Mouse (Mus musculus) lung, postnatal 36 days (tissue): ENCODE measurements around the gene Fxyd3.

ENCODE experiments used
- DNase-seq: peaks from one replicate; pipeline ENCODE4 v3.0.0; 2022; ENCODE audit warnings: mixed read lengths

Gene Fxyd3

DNA sequence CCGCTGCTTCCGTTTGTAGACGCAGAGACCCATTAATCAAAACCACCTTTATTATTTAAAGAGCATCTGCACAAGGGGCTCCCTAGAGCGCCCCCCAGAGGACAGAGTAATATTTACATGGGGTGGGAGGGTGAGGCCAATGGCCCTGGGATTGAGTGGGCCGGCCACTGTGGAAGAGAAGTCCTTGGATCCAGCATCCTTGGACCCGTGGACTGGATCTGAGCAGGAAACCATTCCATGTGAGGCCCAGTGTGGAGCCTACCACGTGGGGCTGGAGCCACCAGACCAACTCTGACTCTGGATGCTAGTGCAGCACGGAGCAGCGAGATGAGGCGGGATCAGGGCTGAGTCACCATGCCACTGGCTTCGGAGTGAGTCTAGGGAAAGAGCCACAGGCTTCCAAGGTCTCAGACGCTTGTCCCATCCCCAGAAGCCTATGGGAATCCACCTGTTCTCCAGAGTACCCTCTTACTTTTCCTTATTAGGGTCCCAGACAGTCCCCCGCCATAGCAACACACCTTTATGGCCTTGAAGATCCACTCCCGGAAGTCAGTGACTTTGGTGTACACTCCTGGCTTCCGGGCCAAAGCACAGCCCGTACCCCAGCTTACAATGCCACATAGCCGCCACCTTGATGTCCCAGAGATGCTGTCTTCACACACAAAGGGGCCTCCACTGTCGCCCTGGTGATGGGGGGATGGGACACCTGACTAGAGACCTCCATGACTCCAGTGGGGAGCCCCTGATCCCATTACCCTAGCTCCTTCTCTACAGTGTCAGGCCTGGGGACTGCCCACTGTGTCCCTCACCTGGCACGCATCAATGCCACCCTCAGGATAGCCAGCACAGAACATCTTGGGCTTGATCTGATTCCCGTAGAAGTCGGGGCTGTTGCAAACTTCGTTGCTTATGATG lies 22.4 kb upstream of the Fxyd3 start:
- DNase-seq: peak; percentile 43

DNA sequence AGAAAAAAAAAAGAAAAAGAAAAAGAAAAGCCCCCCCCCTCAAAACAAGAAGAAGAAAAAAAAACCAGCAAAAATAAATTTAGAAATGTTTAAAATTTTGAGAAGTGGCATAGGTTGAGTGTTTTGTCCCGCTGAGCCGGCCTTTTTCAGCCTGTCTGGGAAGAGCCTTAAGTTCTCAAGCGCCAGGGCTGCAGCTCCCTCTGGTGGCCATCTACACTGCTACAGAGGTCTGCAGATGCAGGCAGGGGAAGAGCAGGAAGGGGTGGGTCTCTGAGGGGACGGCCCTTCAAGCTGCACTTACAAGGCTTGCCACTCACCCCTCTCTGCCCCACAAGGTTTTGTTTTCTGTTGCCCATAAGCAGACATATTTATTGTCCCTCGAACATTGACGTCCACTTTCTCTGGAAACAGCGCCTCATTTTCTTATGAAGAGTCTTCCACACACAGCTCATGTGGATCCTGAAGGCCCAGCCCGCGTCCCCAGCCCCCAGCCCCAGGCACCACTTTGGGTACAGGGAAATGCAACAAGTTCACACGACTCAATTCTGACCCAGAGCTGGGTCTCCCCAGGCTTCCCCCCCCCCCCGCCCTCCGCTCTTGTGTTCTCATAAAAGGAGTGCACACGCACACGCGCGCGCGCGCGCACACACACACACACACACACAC lies 21.2 kb upstream of the Fxyd3 start:
- peak; percentile 97 for DNase-seq

DNA sequence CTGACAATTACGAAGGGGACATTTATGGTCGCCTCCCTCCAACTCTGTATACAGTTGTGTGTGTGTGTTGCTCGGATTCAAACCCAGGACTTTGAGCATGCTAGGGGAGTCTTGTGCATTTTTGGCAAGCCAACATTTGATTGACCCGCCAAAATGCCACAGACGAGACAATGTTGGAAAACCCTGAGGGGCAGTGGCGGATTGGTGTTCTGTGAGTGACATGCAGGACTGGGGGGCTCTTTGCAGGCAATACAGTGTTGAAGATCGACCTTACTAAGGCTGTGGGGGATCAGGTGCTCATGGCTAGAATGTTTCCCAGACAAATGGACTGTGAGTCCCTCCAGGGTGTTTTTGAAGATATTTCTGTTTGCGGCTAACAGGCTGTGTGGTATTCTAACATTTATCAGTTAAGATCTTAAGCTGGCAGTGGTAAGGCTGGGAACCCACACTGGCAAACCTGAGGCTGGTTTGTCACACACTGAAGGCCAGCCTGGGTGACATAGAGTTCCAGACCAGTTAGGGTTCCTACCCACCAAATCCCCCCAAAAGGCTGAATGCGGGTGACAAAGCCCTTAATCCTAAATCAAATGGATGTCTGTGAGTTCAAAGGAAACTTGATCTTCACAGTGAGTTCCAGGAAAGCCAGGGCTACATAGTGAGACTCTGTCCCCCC lies 20.5 kb upstream of the Fxyd3 start:
- DNase-seq: no peak

DNA sequence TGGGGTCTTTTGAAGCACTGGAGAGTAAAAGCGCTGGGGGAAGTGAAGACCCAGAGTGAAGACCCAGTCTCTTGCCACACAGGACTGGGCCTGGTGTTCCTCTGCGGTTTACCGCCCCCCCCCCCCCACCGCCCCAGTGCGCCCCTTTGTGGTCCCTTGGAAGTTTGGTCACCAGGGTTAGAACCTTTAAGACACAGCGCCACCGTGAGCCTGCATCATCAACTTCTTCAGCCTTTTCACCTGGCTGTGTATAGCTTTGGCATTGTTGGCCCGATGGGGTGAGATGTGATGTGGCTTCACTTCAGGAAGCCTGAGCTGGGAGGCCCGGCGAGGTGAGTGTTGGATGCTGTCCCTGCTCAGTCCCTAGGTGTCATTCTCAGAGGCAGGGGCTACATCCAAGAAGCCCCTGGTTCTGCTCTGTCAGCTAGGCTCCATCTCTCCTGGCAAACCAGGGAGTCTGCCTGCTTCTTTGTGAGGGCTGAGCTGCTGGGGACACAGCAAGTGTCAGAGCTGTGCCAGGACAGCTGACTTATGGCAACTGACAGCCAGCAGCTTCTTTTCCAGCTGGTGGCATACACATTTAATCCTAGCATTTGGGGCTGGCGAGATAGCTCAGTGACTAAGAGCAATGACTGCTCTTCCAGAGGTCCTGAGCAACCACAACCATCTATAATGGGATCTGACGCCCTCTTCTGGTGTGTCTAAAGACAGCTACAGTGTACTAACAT lies 18.4 kb upstream of the Fxyd3 start:
- peak; percentile 35 for DNase-seq

DNA sequence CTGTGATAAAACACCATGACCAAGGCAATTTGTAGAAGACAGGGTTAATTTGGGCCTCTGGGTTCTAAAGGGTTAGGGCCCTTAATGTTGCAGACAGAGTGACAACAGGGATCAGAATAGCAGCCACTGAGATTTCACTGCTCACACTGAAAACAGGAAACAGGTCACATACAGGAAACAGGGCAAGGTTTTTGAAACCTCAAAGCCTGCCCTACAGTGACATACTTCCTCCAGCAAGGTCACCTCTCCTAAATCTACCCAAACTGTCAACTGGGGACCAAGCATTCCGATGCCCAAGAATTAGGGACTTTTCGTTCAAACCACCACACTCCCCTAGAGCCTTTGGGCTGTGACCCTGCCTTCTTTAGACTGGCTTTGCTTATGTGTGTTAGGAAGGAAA lies 13.2 kb upstream of the Fxyd3 start:
- DNase-seq: peak; percentile 28

DNA sequence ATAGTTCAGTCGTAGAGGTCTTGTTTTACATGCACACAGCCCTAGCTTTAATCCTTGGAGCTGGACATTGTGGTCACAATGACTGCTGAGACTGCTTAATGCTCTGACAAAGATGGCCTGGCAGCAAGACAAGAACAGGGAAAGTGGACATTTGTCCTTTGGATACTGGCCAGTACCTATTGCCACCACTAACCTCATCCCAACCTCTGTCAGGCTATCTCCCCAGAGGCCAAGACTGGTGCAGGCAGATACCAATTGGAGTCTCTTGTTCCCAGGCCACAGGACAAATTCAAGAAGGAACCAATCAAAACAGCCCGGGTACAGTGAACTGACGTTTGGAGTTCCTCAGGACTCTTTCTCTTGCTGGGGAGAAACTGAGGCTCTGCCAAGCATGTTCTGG lies 11.7 kb upstream of the Fxyd3 start:
- DNase-seq: no peak

DNA sequence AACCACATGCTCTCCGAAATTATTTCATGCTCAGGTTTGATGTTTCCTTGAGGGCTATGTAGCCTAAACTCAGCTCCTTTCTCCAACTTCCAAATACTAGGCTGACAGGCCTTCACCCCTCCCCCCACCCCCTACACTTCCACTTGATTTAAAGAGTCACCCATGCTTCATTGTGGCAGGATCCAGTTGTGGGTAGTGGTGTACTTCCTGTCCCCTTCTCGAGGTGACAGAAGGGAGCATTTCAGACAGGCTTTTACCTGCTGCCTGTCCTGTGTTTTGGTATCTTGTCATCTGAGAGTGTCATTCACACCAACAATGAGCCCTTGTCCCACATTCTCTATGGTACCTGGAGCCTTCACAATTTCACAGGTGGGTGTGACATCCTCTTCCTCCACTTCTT lies 10.8 kb upstream of the Fxyd3 start:
- no peak for DNase-seq

DNA sequence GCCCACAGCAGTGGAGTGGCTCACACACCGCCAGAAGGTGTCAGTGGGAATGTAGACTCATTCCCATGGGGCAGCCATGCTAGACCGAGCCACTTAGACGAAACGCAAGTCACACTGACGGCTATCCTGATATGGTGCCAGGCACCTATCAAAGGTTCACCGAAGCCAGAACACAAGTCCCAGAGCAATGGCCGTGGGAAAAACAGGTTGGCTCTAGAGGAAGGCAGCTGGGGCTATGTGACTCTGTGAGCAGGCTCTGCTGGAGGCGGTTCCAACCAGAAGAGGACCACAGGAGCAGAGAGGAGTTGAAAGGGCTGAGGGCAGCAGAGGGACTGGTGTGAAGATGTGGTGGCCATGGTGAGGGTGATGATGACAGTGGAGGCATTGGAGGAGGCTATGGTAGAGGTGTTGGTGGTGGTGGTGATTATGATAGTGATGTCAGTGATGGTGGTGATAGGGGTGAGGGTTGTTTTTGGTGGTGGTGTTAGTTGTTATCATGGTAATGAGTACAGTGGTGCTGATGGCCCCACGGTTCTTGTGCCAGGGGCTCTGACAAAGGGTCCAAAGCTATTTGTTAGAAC lies 9.8 kb upstream of the Fxyd3 start:
- DNase-seq: no peak

DNA sequence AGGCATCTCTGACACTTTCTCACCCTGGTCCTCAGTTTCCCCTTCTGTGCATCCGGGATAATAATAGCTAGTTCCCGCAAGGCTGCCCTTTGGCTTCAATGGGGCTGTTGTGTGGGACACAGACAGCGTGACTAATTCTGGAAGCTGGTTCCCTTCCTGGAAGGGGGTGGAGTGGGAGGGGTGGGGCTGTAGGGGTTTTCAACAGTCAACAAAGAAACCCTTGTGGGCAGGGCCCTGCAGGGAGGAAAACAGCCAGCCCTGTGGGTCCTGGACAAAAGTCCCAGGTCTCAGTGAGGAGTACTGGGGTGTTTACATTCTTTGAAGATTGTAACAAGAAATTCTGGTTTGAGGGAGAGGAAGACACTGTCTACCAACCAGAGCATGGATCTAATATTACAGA lies 8.7 kb upstream of the Fxyd3 start:
- DNase-seq: peak; percentile 70

DNA sequence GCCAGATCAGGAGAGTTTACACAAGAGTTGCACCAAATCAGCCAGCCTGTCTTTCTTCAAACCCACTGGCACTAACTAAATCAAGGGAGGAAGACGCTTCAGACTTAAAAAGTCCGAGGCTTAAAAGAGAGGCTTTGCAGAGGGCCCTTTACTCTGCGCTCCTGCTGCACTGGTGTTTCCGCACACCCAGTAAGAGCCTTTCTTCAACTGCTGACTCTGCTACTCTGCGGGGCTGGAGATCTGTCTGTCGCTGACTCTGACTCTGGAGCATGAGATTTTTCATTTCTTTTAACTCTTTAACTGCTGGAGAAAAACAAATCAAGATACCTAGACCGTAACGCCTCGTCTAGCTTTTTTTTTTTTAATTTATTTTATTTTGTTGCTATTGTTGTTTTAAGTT lies 7.6 kb upstream of the Fxyd3 start:
- no peak for DNase-seq

DNA sequence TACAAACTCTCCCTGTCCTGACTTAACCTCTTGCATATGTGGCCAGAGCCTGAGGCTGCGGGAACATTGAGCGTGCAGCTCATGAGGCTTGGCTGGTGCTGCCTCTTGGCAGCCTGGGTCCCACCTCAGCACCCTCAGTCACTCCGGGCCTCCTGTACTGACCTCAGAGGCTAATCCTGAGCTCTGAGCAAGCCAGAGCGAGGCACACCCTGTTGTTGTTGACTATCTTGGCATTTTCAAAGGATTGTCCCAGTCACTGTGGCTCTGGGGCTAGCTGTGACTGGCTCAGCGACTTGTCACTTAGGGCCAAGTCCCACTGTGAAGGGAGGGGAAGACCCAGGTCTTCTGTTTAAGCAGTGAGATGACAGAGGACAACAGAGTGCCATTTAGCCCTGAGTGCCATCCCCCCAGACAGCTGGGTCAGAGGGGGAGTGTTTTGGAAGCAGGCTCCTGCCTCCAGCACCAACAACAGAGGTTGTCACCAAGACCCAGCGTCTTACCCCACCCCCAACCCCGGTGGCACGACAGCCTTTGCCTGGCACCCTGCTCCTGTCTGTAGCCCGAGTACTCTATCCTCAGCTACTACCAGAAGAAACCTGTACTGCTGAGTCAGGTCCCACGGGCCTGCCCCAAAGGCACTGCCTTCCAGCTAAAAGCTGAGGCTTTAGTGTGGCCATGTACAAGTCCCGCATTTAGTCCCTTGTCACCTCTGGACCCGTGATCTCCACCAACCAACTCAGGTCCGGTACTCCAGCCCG lies 6.5 kb upstream of the Fxyd3 start:
- peak; percentile 47 for DNase-seq

DNA sequence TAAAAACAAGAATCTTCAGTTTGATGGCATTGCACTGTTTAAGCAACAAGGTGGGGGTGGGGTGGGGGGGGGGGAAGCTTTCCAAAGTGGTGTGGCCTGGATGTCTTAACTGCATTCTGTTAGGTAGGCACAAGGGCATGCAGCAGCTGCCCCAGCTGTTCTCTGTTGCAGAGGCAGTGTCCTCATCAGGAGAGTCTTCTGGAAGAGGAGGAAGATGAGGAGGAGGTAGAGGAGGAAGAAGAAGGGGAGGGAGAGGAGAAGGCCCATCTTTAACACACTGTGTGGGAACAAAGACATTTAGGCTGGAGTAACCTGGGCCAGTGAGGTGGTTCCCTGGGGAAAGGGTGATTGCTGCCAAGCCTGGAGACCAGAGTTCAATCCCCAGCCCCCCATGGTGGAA lies 5.6 kb upstream of the Fxyd3 start:
- no peak for DNase-seq

DNA sequence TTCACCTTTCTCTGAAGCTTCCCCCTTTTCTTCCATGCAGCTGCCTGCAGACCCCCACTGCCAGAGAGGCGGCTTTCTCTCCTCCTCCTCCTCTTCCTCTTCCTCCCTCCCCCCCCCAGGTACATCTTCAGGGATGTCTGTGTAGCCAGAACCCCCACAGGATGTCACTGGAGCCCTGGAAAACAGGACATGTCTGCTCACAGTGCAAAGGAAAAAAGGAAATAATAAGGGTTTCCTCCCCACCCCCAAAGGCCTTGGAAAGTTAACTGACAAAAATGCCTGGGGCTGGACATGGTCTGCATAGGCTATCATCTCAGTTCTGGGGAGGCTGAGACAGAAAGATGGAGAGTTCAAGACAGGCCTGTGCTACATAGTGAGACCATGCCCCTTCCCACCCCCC lies 4.6 kb upstream of the Fxyd3 start:
- DNase-seq: no peak

DNA sequence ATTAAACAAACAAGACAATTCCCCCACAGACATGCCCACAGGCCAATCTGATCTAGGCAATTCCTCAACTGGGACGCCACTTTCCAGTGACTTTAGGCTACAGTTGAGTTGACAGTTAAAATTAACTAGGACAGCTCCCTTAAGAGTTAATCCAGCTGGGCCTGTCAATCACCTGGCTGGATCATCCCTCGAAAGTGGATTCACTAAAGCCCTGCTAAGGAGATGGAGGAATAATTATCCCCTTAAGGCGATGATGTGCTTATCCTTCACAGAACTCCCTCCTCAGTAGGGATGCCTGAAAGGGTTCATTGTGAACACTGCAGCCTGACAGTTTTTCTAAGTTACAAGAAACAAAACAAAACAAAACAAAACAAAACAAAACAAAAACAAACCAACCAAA lies 4.1 kb upstream of the Fxyd3 start:
- no peak for DNase-seq

DNA sequence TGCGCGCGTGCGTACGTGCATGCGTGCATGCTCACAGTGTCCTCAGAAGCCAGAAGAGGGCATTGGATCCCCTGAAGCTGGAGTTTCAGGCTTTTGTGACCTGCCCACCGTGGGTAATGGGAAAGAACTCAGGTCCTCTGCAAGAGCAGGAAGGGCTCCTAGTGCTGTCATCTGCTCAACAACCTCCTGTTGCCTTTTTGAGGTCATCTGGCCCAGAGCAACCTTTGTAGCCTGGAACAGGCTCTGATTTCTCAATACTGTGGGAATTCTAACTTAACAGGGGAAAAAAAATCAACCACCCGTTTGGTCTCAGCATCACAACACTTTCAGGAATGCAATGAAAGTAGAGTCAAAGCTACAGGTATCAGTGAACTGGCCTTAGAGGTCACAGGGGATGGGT lies 3.2 kb upstream of the Fxyd3 start:
- DNase-seq: no peak

DNA sequence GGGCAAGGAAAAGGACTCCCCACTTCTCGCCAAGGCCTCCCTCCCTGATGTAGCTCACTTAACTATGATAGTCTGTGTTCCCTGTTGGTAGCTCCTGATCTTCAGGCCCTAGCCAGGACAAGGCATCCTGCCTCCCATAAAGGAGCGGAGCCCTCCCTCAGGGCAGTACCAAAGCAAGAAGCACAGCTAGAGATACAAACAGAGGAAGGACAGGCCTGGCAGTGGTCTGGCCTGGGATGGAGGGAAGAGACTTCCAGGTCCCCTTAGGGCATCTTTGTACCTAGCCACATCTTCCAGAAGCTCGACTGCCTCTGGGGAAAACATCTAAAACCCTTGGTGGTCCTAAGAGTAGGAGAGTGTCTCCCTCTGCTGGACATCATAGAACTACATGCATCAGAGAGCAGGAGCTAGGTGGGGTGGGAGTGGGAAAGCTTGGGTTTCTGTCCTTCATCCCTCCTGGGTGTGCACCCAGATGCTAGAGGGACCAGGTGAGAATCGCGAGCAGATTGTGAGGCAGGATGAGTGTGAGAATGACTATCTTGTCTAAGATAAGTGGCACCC lies 1.5 kb upstream of the Fxyd3 start:
- DNase-seq: peak; percentile 75

DNA sequence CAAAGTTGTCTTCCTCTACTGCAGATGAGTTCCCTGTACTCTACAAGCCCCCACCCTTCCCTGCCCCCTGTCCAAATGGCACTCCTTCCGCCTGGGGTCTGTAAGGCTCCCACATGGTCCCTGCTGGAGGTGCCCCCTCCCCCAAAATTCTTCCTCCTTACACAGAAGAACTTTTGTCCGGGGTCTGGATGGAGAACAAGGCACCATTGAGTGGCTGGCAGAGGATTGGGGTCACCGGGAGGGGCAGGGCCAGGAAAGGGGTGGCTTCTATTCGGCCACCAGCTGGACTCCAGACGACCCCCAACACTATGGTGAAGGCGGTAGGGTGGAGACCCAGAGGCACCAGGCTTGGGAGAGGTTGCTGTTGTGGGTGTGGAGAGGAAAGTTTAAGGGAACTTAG lies 966 bp upstream of the Fxyd3 start:
- no peak for DNase-seq

DNA sequence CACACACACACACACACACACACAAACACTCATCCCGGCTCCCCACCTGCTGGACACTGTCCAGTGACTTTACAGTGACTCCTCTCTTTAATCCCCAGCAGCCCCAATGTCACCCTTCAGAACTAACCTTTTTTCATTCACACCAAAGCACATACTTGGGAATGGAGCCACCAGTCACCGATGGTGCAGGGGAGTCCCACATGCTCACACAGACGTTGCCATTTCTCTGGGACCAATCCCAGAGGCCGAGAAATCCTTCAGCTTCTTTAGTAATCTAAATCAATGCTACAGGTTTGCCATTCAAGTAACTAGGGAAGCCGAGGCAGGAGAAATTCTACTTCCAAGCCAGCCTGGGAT lies 1.8 kb downstream of the Fxyd3 start:
- no peak for DNase-seq

DNA sequence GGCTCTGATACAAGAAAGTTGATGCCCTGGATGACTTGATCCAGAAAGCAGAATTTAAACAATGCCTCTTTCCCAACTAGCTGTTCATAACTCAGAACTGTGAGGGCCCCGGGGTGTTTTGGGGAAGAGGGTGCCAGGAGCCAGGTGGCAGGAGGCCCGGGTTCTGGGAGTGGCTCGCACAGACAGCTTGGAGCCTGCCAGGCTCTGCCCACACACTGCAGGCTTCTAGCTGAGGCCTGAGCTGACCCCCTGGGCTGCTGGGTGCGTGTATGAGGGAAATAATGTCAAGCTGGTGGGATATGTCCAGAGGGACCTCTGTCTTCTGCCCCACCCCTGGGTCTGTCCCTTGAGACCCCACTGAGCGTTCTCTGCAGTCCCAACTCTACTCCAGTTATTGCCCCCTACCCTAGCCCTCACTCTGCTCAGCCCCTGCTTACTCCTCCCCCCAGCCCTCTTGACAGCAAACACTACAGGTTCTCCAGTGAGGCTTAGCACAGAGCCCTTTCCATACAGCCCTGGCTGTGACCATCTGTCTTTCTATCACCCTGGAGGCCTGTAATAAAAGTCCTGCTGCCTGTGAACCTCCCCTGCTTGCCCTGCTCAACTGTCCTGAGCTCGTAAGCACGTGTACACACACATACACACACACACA lies 2.3 kb downstream of the Fxyd3 start:
- no peak for DNase-seq

DNA sequence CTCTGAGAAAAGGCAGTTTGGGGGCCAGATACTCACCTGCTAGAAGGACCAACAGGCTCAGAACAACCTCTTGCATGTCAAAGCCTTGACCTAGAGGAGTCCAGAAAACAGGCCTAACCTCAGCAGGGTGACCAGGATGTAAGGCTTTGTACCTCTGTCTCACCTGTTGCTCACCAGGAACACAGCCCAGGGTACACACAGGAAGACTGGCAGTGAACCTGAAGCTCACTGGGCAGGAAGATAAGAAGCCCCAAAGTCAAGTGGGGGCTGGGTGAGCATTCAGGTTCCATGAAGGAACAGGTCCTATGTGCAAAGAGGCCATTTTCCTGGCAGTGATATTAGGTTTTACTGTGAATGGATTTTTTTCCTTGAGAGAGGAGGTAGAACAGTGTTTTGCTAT lies 3.0 kb downstream of the Fxyd3 start:
- DNase-seq: no peak

DNA sequence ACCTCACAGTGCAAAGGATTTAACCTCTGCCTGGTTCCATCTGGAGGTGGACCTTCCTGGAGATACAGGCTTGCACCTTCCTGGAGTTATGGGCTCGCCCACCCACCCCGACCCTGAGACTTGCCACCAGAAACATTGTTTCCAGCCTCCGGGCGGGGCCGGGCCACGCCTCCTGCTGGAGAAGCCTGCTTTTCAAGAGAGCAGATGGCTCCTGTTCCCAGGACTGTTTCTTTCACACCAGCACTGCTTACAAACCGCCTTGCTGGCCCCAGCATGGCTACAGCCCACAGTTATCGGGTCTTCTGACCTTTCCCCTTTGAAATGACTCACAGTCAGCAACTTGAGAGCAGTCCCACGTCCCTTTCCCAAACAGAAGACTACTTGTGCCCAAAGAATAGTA lies 4.2 kb downstream of the Fxyd3 start:
- no peak for DNase-seq
